Mouse (Mus musculus) MN1 (cell line): Measurements from ENCODE around the gene Ranbp9.
"Not testable (repeated sequence)": the region's sequence is repeated elsewhere in the genome, so short reads cannot be mapped to it uniquely, and the experiment has no call there.

Experiments
- DNase-seq: peaks from one replicate; pipeline ENCODE4 v3.0.0-alpha.2; 2016; ENCODE audit warnings: low spot score

The Ranbp9 gene

DNA sequence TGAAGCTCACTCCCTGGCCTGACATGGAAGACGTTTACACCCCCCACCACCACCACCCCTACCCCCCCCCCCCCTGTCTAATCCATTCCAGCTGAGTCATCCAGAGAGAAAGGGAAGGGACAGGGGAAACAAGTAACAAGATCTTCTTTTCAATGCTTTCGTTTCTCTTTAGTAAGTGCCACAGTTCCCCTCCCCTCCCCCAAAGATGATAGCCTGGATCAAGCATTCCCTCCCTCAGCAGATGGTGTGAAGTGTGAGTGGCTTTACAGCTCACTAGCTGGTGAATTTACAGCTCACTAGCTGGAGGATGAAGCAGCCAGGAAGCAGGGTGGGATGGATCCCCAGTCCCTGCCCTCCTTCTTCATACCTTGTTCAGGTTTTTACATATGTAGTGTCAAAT lies 15.6 kb upstream of the Ranbp9 start:
- DNase-seq, result peak; percentile 10

DNA sequence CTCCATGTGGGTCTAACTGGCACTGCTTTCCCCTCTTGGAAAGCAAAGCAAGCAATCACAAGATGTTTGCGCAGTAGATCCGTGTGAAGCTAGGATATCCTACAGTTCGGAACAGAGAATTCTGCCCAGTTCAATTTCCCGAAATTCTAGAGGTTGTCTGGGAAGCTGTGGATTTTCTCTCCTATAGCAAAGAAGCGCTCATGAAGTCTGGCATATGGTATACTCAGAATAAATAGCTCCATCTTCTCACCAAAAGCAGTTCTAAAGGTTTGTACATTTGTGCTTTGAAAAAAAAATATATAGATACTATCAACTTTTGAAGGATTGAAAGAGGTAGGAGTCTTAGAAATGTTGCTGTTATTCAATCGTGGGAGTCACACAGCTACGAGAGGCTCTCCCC lies 14.6 kb upstream of the Ranbp9 start:
- no peak for DNase-seq

DNA sequence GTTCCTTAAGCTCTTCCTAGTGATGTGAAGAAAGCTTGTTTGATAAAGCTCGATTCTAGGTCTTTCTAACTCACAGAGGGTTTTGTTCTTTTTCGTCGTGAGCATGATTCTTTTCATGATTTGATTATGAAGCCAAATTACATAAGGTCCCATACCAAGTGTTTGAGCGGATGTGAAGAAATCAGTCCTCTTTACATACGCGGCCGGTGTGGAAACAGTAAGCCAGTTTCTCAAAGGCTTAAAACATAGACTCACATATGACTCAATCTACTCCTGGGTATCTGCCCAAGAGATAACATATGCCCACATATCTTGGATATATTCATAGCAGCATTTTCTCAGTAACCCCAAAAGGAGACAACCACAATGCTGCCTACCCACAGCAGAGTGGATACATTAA lies 12.6 kb upstream of the Ranbp9 start:
- no peak for DNase-seq

DNA sequence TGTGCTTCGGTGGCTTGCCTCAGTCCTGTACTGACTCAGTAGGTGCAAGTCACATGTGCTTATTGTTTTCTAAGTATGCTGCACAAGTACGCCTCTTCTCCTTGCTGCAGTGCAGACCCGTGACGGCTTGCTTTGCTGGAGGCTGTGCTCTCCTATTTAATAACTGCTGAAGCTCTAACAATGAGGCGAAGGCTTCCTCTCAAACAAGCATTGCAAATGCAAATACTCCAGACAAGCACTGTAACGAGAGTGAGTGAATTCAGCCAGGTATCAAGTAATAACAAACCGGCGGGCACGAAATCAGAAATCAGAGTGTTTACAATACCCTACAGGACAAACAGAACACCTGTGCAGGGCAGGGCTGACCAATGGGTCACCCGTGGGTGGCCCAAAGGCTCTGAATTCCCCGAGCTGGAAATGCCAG lies 12.0 kb upstream of the Ranbp9 start:
- no peak for DNase-seq

DNA sequence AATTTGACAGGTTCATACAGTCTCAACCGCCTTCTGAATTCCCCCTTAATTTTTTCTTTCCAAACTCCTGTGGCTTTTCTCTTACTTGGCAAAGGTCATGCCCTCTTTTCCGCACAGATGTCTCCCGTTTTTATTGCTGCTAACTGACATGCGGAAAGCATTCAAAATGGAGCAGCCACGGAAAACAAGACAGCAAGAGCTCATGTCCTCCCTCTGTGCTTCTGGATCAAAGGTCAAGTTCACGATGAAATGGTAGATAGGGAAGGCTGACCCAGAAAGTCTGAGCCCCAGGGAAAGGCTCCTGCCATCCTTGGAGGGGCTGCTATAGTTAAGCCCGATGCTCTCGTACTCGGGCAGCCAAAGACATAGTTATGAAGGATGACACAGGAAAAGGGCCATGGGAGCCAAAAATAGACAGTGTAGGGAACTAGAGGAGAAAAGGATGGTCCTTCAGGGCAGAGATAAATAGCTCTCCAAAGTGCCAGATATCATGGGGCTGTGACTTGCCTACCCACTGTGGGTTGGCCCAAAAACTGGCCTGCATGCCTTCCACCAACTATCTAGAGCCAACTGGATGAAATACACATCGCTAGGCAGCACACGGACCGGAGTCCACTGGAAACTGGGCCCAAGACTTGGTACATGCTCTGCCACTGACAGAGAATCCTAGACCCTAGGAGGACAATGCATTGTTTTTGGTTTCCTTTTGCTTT lies 5.6 kb upstream of the Ranbp9 start:
- no peak for DNase-seq

DNA sequence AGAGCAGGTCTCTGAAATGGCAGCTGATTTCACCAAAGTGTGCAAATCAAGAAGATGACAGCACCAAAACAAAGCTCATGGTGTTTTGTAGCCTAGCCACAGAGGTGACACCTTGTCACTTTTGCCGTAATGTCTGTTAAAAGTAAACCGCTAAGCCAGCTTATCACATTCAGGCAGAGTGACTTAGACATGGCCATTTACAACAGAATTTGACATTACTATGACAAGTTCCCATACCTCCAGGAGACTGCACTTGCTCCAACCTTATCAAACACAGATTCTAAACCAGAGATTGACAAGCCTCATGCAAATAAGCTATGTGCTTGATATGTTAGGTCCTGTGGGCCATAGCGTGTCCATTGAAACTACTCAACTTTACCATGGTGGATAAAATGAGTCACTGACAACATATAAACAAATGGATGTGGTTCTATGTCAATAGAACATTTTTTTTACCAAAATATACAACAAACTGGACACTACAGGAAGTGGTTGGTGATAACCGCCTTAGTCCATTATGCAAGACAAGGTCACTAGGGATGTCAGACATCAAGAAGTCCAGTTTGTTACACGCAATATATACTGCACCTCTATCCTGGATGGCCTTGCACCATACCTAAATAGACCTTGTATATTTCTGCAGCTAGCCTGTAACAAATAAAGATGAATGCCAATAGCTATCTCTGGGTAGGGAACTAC lies 4.3 kb upstream of the Ranbp9 start:
- no peak for DNase-seq

DNA sequence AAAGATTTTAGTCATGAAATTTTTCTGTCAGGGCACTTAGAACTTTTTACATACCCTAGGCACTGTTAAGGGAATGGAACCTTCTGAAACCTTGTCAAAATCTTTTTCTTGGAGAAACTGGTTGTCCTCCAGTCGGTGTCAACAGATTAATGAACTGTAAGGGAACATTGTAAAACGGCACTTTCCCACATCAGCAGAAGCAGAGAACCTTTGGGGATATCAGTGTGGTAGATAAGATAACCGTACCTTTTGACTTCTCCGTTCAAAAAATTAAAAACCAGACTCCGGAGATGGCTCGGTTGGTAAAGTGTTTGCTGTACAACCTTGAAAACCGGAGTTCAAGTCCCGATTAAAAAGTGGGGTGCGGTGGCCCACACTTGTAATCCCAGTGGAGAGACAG lies 1.7 kb upstream of the Ranbp9 start:
- DNase-seq, result no peak

DNA sequence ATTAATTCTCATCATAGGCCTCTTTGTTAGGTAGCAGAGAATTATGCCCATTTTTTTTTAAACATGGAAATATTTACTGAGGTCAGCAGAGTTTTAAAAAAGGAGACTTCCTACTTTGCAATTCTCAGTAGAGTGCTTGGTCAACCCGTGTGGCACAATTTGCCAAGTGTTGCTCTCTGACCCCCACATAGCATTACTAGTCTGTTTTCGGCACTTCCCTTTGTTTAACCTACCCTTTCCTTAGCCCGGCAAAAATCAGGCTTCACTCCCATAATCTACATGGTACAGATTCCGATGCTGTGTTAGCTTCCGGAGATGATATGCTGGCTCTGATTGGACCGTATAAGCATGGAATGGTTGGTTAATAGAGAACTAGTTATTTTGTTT lies 770 bp upstream of the Ranbp9 start:
- no peak for DNase-seq

DNA sequence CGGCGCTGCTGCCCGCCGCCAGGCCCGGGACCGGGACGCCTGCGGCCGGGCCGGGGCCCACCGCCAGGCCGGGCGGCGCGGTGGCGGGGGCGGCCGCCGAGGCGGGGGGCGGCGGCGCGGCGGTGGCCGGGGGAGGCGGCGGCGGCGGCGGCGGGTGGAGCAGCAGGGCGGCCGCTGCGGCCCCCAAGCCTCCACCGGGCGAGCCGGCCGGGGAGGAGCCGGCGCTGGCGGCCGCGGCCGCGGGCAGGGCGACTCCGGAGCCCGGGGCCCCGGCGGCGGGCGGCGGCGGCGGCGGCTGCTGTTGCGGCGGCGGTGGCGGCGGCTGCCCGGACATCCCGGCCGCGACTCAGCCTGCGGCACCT lies 506 bp downstream of the Ranbp9 start:
- no peak for DNase-seq

DNA sequence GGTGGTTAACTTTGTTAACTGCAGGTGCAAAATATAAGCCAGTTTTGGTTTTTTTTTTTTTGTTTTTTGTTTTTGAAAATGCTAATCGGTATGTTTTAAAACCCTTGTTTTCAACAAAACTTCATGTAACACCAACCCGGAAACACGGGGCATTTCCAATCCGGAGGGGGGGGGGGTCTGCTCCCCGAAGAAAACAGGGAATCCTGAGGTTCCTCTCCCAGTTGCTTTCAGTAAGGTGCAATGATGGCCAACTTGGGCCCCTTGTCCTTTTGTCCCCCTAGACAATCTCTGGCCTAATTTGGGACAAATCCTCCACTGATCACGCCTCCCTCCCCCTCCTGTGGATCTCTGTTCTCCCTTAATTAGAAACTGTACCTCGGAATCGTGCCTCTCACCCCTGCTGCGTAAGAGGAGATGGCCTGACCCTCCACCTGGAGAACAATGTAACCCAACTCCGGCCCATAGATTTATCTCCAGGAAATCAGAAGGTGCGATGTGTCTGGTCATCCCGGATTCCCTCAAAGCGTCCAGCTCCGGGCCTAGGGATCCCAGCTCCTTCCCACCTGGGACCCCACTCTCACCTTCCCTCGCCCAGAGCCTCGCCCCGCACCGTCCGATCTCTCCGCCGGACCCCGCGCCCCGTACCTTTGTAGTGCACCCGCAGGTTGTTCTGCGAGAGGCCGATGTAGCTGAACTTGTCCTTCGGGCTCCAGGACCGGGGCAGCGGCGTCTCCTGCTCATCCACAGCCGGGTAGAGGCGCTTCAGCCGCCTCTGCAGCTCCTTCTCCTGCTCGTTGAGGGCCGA lies 1.1 kb downstream of the Ranbp9 start:
- DNase-seq, result peak; percentile 32

DNA sequence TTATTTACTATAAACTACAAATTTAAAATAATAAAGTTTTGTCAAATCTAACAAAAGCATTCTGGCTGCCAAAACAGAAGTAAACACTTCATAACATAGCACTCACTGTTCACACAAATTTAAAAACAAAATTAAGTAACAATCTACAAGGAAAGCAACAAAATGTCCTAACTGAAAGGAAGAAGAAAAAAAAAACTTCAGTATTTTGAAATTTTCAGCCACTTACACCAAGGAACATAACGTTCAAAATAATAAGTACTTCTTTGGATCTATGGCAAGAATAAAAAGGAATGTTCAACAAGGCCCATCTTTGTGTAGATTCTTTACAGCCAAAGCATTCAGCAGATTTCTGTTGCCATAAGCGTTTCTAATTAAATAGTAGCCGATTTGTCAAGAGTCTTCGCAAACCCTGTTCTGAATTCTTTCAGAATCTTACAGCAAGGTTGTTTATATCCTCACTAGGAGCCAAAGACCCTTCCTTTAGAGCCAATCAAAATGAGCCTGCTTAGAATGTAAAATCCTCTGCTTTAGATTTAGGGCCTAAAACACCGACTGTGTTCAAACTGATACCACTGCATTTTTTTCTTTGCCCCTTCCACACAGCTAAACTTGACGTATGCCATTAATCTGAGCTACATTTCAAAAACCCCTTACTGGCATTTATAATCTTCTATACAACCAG lies 1.9 kb downstream of the Ranbp9 start:
- peak; percentile 6 for DNase-seq

DNA sequence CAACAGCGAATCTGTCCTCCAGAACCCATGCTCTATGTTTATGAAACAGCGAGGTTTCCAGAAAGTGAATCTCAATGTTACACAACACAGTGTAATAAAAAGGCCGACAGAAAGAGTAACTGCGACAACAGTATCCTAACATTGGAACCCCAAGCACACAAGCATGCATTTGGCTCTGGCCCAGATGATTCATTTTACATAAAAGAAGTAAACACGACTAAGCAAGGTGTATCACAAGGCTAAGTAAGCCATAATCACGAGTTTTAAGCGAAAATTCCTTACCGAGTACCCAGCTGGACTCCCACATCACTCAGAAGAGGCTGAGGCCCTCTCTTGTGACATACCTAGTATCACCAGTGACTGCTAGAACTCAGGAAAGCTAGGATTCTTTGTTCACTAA lies 2.5 kb downstream of the Ranbp9 start:
- peak; percentile 27 for DNase-seq

DNA sequence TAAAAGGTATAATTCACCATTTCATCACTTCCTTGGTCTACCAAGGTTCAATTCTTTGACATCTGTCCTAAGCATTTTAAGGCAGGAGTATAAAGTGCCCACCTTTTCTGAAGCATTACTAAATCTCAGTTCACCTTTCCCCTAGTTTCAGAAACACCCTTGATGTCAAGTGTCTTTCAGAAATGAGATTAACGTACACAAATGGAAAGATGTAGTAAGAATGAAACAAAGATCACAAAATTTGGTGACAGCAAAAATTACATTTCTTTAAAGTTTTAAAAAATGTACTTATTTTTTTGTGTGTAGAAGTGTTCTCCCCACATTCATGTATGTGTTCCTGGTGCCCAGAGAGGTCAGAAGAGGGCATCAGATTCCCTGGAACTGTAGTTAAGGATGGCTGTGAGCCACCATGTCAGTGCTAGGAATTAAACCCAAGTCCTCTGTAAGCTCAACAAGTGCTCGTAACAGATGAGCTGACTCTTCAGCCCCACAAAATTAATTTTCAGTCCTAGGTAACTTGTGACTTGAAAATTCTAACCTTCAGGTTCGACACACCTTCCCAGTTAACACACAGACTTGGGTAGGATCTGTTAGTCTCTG lies 3.9 kb downstream of the Ranbp9 start:
- no peak for DNase-seq

DNA sequence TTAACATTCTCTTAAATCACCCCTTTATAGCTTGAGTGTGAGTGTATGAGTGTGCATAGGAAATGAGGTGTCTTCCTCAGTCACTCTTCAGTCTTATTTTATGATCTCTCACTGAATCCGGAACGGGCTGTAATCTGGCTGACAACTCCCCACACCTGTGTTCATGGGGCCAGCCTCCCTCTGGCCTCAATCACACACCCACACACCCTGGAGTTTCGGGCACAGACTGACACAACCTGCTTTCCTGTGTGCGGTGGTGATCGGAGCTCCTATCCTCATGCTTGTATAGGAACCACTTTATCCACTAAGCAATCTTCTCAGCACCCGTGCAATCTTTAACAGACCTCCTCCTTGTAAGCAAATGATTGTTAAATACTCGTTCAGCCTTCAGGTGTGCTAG lies 4.9 kb downstream of the Ranbp9 start:
- DNase-seq, result no peak

DNA sequence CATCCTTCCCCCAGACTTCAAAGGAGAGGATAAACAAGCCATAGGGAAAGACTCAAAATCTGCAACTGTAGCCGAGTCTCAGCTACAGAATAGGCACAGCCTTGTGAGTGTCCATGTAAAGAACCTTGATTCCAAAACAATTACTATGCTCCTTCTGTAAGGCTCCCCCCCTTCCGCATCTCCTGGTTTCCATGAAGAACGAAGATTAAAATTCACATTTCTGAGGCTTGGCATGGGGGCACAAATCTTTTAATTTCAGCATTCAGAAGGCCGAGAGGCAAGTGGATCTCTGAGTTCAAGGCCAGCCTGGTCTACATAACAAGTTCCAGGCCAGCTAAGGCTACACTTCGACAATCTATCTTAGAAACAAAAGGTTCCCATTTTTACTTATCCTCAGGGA lies 6.4 kb downstream of the Ranbp9 start:
- DNase-seq, result no peak

DNA sequence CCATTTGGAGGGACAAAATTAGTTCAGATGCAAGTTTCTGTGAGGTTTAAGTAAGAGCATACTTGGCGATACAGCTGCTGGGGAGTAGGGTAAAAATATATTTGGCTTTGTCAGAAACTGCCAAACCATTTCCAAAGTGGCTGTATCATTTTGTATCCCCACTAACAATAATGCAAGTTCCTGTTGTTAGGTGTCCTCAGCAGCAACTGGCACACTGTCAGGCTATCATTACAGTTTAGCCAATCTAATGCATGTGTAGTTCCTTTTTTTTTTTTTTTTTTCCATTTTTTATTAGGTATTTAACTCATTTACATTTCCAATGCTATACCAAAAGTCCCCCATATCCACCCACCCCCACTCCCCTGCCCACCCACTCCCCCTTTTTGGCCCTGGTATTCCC lies 9.2 kb downstream of the Ranbp9 start:
- DNase-seq, result not testable (repeated sequence)

DNA sequence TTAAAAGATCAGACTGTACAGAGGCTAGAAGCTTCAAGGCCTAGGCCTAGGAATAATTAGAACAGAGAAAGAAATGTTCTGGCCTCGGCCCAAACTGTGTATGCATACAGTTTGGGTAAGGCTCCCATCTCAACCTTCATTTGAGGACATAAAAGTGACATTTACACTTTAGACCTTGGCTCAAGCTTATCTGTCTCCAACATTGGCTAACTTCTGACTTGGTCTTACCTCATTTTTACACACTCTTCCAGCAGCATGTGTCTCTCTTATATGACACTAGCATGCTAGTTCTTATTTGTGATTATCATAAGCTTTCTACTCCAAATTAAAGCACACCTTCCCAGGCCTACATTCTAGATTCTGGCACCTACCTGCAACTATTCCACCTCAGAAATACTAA lies 11.5 kb downstream of the Ranbp9 start:
- DNase-seq, result no peak

DNA sequence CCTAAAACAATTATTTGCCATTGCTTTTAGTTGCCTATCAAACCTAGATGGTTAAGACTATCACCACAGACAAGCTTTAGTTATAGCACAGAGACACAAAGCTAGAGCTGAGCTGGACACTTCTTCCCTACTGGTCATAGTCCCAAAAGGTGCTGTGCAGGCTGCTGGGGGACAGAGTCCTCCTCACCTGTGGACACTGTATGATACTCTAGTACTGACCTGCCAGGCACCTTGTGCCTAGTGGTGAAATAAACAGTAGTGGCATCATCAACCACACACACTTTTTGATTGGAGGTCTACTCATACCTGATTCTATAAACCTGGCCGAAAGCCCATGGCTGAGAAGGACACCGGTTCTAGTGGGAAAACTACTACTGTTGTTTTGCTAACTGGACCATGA lies 16.5 kb downstream of the Ranbp9 start:
- DNase-seq, result no peak

DNA sequence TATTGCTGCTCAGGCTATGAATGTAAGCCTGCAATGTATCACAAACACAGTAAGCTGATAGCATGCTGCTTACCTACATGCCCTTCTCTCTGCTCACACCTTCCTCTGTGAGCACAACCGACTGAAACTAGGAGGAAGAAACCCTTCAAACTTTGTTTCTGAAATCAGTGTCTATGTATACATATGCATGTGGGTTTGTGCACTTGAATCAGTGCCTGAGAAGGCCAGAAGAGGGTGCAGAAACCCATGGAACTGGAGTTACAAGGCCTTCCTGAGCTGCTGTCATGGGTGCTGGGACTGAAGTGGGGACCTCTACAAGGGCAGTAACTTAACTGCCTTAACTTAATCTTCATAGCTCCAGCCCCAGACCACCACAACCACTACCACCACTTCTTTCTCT lies 23.9 kb downstream of the Ranbp9 start:
- no peak for DNase-seq

DNA sequence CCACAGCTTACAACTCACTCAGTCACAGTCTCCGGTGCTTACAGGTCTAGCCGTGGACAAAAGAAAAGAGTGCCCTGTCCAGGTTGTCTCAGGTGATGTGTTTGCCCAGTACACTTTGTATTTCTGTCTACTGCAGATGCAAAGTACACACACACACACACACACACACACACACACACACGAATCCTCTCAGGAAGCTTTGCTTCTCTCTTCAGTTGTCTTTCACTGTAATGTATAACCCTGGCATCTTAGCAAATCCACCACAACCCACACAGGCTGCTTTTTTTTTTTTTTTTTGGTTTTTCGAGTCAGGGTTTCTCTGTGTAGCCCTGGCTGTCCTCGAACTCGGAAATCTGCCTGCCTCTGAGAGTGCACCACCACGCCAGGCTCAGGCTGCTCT lies 26.7 kb downstream of the Ranbp9 start:
- DNase-seq, result no peak

DNA sequence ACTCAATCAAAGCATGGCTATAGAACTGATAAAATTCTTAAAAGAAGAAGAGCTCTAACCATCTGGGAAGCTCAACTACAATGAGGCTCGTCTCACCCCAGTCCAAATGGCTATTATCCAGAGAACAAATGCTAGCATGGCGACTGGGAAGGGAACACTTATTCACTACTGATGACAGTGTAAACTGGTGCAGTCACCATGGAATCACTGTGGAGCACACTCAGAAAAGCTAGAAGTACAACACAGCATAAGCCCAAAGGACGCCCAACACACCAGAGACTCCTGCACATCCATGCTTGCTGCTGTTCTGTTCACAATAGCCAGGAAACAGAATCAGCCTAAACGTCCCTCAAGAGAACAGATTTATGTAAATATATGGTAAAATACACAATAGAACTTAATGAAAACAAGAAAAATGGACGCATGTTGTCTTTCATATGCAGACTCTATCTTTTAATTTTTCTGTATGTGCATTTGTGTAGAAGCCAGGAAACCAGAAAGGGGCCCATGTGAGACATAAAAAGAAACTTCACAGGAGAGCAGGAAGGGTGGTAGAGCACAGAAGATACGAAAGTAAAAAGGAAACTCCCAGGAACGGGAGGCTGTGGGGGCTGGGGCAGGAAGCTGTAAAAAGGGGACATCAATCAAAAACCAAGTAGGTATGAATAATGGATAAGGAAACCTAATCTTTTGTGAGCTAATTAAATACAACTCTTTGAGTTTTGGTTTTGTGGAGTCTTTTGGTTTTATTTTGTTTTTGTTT lies 28.1 kb downstream of the Ranbp9 start:
- no peak for DNase-seq

DNA sequence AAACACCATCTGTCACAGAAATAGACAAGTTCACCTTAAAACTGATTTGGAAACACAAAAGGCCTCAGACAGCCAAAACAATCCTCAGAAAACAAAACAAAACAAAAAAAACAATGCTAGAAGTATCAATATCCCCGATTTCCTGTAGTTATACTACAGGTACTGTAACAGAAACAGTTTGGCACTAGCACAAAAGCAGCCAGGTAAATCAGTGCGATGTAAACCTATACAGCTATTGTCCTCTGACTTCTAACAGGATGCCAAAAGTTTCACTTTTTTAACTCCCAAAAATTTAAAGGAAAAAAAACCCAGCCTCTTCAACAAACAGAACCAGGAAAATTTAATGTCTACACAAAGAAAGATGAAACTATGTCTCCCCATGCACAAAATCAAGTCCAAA lies 28.9 kb downstream of the Ranbp9 start:
- DNase-seq, result no peak
